Mouse (Mus musculus): ENCODE data around the gene Gm10203. TPM values are rescaled to one million over a fixed set of nuclear protein-coding genes. Genes with fewer than 3 reads are reported as not detected.

The Gm10203 gene
- total RNA-seq, 2 experiments from 2014 or later: not detected

- DNase-seq (ENCODE audit: low spot score): no peak
- intact Hi-C loops (cut with DNase I): no loop called here
Measured at GRCm38 (mm10) chr6:149173831-149174625, 44.1 kb downstream of the Gm10203 start.

- intact Hi-C loops (cut with DNase I): no loop called here
- peak; percentile 50 for DNase-seq (ENCODE audit: low spot score)
Measured at GRCm38 (mm10) chr6:149174932-149175570, 45.1 kb downstream of the Gm10203 start.

DNA sequence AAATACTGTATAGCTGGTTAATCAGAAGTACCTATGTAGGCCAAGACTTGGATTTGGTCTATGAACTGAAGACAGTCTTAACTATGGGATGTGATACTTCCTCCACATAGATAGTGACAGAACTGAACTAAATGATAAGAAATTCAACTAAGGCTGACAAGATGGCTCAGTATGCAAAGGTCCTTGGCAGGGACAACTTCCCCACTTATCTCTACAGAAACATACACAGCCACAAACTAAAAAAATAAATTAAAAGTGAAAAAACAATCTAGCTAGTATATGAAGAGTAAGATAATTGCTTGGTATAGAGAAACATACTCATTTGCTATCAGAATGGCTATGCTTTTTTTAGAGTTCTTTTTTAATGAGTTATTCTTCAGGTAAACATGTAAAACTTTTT is 49.1 kb downstream of the Gm10203 start:
- no peak for DNase-seq (ENCODE audit: low spot score)

More for the DNA sequence above, 49.1 kb downstream of the Gm10203 start:
- intact Hi-C loops (cut with DNase I): no loop called here

Other genes starting within 250 kb of the Gm10203 start
- gene Caprin2, start 233.9 kb upstream of the Gm10203 start, total RNA-seq (2021): 1 to 10 TPM; 4.5 to 5.7 TPM
- 1 to 10 TPM; 4.9 to 5.7 TPM for gene Sinhcaf, start 183.7 kb upstream of the Gm10203 start, total RNA-seq (2021)
- gene Dennd5b, start 28.5 kb upstream of the Gm10203 start, total RNA-seq (2021): 10 to 100 TPM; 14.3 to 18.0 TPM
- 10 to 100 TPM; 27.4 to 28.0 TPM for gene Etfbkmt, start 9.7 kb downstream of the Gm10203 start, total RNA-seq (2021)
- 10 to 100 TPM; 17.5 to 20.0 TPM for gene Amn1, start 58.5 kb downstream of the Gm10203 start, total RNA-seq (2021)
- gene Resf1, start 179.2 kb downstream of the Gm10203 start, total RNA-seq (2021): 10 to 100 TPM; 19.5 to 20.3 TPM

Measured in heart, postnatal 25 days (tissue).